Mouse (Mus musculus) stomach, postnatal 0 days (tissue): ENCODE data around the gene Ubald1.

ENCODE experiments used
- CTCF ChIP-seq: IDR thresholded peaks from 2 replicates; pipeline ENCODE4 v1.5.1; 2016; ENCODE audit warnings: antibody characterized with exemption, low read depth, mild to moderate bottlenecking, moderate library complexity
- EP300 ChIP-seq: optimal IDR thresholded peaks from 2 replicates; pipeline ENCODE3; 2016; ENCODE audit warnings: antibody characterized with exemption

DNA sequence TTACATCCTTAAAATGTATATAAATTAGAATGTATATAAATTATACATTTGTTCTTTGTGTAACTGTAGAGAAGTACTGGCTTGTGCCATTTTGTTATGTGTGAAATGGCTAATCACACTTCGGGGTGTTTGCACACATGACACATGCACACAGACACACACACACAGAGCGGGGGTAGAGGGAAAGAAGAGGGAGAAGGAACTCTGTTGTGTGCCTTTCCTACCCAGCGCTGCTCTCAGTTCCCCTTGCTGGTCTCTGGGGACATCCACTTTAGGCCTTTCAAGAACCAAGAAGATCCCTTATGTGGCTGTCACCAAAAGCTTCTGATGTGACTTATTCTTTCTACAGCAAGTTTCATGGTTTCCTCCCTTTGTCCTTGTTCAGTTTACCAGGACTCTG lies 33.1 kb downstream of the Ubald1 start:
- TF ChIP-seq CTCF (no peak), EP300 (no peak)
